Mouse (Mus musculus): ENCODE results near the gene Cct6b. TPM values are rescaled to one million over a fixed set of nuclear protein-coding genes. Genes with fewer than 3 reads are reported as not detected.

Cct6b gene
- total RNA-seq (2022), result under 1 TPM in 3 of 4 experiments, not detected in 1; 0.22 to 0.34 (median 0.32) TPM

DNA sequence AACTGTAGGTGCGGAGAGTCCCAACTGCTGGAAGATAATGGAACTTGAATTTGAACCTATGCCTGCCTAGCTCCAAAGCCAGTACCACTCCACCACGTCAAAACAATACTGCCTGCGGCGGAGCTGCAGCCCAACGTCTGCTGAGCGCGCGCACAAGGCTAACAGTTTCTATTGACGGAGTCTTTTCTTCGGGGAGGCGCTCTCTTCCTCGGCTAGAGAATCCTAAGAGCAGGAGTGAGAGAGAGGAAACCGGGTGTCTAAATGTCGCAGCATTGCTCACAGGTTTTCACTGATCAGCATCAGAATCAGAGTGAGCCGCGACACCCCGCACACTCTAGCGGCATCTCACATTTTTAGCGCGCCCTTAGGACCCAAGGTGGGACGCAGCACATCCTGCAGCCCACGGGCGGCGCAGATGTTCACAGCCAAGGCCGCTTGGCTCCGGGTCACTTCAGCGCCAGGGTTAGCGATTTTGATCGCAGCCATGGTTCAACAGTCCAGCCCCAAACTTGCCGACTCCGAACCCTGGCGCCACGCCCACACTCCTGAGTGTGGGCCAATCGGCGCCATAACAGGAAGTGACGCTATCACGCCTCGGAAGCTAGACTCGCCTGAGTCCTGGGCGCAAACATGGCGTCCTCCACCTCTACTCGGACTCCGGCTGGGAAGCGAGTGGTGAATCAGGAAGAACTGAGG, at the start of gene Cct6b, which contains the start of gene Zfp830:
TSS of gene Cct6b (minus strand) at position 580 of the 696 bp plus-strand sequence.
TSS of gene Zfp830 (plus strand) at position 604 of the 696 bp plus-strand sequence.
- DNase-seq (ENCODE audit: low spot score in 2 of 2), result peak; percentile 82 to 88

DNA sequence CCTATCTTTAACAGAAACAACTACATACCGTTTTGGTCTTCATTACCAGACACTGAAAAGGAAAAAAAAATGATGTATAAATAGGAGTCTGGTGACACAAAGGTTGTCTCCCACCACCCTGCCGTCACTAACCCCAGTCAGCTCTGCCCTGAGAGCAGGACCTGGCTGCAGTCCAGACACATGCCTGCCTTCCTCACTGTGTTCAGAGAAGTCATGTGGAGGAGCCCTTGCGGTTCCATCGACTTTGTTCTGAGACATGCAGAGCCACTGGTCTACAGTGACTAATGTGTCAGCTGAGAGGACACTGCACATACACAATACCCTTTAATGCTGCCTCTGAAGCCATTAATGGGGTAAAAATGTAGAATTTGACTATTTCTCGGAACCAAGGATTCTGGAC, 44.4 kb upstream of the Cct6b start:
- DNase-seq (ENCODE audit: low spot score in 2 of 2), result no peak

DNA sequence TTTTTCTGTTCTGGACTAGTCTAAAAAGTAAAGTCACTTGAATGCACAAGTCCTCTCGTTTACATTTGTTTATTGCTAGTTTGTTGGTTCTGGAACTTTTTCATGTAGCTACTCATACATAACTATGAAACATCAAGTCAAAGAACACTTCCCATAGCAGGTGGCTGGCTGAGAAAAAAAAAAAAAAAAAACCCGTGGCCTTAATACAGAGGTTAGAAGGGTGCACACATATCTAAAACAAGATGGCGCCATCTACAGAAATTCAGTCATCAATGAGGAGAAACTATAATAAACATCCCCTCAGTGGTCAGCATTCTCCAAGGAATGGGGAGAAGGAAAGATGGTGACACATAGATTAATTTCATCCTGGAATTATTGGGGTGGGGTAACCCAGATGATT, 43.2 kb upstream of the Cct6b start:
- no peak for DNase-seq (ENCODE audit: low spot score in 2 of 2)

DNA sequence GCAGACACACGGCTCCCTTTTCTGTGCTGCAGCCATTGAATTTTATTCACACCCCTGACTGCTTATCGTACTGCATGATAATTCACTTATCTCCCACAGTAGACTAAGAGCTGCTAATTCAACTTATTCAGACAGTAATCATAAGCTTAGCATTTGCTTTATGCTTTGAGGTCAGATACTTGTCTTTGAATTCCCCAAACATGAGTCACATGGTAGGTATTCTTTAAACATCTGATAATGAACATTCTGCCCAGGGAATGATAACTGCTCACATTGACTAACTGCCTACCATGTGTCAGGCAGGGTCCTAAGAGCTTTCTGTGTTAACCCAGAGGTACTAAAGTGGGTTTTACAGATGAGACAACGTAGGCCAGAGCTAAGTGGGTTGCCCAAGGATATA, 42.5 kb upstream of the Cct6b start:
- DNase-seq (ENCODE audit: low spot score in 2 of 2), result no peak

DNA sequence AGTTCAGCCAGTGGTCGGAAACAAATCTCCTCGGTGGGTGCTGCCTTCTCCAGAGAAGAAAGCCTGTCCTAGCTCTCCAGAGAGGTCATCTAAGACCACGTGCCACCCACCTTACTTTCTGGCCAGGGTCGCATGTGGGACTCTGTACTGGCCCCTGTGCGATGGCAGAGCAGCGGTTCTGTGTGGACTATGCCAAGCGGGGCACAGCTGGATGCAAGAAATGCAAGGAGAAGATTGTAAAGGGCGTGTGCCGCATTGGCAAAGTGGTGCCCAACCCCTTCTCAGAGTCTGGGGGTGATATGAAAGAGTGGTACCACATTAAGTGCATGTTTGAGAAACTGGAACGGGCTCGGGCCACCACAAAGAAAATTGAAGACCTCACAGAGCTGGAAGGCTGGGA, 19.3 kb upstream of the Cct6b start:
- no peak for DNase-seq (ENCODE audit: low spot score in 2 of 2)

DNA sequence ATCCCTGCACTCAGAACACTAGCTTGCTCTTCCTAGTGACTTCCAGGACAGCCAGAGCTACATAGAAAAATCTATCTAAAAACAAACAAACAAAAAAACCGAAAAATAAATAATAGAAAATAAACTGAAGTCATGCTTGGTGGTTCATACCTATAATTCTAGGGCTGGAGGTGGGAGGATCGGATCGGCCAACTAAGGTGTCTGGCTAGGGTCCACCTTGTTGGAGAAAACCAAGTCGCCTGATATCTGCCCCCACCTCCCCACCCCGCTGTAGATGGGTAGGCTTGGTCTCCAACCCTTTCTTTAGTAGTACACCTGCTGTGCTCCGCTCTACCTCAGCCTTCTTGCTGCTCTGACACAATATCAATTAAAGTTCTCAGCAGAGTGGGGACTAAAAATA, 18.1 kb upstream of the Cct6b start:
- DNase-seq (ENCODE audit: low spot score in 2 of 2), result no peak

DNA sequence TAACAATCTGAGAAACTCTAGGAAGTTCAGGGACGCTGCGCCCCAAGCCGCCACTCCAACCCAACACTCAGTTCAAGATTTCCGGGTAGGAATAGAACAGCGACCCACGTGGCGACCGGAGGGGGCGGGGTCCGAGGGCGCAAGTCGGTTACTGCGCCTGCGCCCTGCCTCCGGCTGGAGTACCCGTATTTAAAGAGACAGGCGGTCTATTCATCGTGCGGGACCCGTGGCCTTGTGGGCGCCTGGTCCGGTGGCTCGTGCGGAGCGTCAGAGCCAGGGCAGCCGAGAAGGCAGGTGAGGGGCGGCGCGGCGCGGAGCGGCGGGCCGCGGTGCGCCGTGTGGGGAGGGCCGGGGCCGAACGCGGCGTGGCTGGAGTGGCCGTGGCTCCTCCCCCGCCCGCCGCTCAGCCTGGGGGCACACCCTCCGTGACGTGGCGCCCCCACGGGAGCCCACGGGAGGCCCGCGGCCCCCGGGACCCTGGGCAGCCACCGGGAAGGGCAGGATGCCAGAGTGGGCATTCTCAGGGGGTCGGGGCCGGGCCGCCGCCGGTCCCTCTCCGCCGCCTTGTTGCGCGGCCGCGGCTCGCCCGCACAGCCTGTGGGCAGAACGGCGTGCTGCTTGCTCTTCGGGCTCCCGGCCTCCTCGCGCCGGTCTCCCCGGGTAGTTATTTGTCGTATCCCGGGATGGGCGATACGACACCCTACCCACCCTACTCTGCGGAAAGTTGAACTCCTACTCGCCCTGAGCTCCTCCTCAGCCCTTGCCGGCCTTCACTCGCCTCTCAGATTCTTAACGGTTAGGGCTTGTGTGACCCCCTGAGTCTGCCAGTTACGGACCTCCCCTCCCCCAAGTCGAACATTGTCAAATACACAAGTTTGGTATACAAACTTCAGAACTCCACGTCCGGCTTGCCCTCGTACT, 17.1 kb upstream of the Cct6b start, which contains the start of gene Lig3:
TSS of gene Lig3 (plus strand) at position 126 of the 921 bp plus-strand sequence.
- DNase-seq (ENCODE audit: low spot score in 2 of 2), result peak; percentile 89 to 91

DNA sequence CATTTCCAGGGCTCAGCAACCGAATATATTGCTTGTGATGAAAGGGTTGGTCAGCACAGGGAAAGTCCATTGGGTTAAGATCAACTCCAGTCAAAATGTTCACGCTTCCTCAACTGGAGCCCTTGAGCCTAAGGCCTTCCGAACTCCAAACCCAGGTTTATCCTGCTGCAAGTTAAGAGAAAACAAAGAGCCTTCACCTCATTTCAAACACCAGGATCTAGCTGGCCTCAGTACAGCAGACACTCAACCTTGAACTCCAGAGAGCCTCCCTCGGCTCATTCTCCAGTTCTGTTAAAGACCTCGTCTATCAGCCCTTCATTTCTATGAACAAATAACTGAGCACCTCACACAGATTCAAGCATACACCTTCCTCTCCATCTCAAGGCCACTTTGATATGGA, 16.0 kb upstream of the Cct6b start:
- no peak for DNase-seq (ENCODE audit: low spot score in 2 of 2)

DNA sequence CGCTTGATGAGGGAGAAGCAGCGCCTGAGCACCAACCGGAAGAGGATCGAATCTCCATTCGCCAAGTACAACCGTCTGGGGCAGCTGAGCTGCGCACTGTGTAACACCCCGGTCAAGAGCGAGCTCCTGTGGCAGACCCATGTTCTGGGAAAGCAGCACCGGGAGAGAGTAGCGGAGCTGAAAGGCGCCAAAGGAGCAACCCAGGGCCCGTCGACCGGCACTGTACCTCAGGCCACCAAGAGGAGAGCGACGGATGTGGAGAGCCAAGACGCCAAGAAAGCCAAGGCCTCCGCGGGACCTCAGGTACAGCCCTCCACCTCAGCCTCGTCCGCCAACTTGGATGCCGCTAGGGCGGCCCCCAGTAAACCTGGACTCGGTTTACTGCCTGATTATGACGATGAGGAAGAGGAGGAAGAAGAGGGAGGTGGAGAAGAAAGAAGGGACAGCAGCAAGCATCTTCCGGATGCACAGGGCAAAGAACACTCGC, 360 bp upstream of the Cct6b start:
- DNase-seq (ENCODE audit: low spot score in 2 of 2), result no peak

DNA sequence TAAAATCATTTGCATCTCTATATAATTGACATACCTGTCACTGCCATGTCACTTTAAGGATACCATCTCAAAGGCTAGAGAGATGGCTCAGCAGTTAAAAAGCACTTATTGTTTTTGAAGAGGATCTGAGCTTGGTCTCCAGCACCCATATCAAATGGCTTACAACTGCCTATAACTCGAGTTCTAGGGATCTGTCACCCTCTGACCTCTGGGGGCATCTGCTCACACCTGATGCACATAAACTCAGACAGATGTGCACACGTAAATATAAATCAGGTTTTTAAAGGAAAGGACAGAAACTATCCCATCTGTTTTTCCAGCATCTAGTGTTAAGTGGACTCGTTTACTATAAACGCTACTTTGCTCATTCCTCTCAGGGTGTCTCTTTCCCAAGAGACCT, 860 bp downstream of the Cct6b start:
- DNase-seq (ENCODE audit: low spot score in 2 of 2), result no peak

DNA sequence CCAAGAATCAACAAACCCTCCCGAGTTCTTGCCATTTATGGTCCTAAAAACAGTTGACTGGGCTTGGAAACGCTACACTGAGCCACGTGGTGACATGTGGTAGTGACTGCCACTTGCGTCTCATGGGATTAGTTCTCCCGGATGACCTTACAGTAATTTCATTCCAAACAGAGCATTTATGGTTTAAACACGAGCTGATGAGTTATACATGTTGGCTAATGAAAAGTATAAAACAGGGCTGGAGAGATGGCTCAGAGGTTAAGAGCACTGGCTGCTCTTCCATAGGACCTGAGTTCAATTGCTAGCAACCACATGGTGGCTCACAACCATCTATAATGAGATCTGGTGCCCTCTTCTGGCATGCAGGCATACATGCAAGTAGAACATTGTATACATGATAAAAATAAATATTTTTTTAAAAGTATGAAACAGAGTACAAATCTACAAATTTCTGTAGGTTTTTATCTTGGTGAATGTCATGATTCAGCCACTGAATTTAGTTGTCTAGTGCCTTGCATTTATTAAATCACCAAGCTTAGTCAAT, 1.8 kb downstream of the Cct6b start:
- no peak for DNase-seq (ENCODE audit: low spot score in 2 of 2)

DNA sequence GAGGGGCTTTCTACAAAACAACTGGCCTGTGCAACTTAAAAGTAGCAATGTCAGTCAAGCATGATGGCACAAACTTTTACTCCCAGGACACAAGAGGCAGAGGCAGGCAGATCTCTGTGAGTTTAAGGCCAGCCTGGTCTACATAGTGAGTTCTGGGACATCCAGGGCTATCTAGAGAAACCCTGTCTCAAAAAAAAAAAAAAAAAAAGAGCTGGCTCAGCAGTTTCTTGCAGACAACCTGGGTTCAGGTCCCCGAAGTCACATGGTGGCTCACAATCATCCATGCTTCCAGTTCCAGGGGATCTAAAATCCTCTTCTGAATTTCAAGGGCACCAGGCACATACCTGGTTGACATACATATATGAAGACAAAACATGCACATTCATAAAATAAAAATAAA, 8.2 kb downstream of the Cct6b start:
- no peak for DNase-seq (ENCODE audit: low spot score in 2 of 2)

DNA sequence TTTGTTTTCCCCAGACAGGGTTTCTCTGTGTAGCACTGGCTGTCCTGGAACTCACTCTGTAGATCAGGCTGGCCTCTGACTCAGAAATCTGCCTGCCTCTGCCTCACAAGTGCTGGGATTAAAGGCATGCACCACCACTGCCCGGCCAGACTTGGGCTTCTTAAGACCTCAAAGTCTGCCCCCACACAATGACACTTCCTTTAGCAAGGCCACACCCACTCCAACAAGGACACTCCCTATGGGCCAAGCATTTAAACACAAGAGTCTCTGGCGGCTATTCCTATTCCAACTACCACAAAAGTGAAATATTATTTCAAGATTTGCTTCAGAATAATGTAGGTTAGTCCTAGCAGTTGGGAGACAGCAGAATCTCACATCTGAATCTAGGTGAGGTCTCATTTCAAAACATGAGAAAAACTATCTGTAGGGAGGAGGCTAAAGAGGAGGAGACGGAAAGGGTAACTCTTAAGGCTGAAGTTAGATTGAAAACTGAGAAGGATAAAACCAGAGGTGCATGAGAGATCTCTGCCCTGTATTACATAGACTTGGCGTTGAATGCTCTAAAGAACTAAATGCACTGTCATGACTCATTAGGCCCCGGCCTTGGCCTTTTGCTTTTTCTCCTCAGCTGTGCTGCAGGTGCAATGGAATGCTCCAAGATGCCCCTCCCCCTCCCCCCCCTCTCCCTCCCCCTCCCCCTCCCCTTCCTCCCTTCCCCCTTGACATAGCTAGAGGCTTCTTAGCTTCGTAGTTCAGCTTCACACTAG, 11.6 kb downstream of the Cct6b start:
- no peak for DNase-seq (ENCODE audit: low spot score in 2 of 2)

DNA sequence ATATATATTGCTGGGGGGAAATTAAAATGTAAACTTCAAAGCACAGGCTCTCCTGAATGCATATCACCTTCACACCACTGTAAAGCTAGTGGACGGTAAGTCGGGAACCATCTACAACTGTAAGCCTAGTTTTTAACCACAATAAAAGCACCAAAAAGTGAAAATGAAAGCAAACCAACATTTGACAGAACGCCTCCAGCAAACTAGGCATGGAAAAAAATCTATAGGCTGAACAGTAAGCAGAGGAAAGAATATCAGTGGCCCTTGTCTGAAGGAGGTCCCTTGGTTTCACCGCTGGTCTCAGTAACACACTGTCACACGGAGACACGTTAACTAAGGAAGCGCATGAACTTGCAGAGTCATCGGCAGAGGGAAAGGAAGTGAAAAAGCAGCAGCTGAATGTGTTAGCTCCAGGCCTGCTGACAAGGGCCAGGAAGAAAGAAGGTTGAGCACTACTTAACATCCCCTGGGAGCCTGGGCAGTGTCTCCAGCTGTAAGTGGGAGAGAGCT, 17.2 kb downstream of the Cct6b start:
- DNase-seq (ENCODE audit: low spot score in 2 of 2), result peak in 1 of 2 experiments; percentile 3

DNA sequence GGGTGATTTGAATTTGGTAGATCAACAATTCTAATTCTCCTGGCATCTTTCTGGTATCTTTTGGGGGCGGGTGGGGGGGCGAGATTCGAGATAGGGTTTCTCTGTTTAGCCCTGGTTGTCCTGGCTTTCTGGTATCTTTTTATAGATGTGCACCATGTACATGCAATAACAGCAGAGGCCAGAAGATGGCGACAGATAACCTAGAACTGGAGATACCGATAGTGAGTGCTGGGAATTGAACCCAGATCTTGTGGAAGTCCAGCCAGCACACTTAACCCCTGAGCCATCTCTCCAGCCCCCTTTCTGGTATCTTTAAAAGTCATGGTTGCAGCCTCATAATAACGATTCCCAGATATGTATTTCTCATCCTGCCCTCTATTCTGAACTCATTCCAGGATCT, 18.0 kb downstream of the Cct6b start:
- DNase-seq (ENCODE audit: low spot score in 2 of 2), result peak in 1 of 2 experiments; percentile 7

DNA sequence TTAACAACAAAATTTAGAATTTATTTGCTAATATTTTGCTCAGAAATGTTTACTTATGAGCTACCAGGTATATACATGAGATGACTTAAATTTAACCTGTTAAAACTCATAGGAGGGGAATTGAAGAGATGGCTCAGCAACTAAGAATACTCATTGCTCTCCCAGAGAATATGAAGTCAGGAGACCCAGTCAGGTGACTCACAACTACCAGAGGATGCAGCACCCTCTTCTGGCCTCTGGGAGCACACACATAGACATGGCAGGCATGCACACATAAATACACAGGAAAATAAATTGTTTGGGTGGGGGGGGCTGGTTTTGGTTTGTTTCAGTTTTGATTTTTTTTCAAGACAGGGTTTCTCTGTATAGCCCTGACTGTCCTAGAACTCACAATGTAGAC, 25.1 kb downstream of the Cct6b start:
- DNase-seq (ENCODE audit: low spot score in 2 of 2), result no peak

DNA sequence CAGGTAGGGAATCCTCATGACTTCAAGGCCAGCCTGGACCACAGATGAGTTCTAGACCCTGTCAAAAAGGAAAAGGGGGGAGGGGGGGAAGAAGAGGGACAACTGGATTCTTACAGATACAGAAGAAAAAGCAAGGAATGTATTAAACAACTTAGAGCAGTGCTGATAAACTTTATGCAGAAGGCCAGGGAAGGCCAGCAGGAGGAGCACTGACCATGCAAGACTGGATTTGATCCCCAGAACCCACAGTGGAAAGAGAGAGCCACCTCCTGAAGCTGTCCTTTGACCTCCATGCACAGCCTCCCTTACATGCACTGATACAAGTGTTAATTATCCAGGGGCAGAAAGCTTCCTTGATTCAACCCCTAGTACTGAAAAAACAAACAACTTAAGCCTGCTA, 29.9 kb downstream of the Cct6b start:
- no peak for DNase-seq (ENCODE audit: low spot score in 2 of 2)

DNA sequence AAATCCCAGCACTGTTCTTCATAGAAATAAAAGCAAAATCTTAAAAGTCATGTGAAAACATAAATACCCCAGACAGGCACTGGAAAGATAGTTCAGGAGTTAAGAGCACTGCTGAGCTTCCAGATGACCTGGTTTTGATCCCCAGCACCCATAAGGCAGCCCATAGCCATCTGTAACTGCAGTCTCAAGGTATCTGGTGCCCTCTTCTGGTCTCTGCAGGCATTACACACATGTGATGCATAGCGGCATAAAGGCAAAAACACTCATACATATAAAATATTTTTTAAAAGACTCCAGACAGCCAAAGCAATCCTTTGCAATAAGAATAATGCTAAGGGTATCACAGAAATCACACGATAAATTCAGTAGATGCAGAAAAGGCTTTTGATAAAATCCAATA, 37.3 kb downstream of the Cct6b start:
- DNase-seq (ENCODE audit: low spot score in 2 of 2), result no peak

DNA sequence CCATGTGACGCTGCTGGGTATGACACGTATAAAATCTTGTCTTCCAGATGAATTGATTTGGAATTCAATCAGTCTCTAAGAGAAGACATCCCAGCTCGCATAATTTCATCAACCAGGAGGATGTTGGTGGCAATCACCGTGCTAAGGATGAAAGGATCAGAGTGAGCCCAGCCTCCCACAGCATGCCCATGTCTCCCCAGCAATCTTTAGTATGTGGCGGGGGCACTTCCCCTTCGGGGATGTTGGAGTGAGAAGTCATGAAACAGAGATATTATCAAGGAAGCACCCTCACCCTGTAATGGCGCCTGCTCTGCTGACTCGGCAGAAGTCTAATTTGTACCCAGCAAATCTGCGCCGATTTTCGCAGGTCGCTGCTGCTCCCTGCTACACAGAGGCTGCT, 44.8 kb downstream of the Cct6b start:
- DNase-seq (ENCODE audit: low spot score in 2 of 2), result no peak

DNA sequence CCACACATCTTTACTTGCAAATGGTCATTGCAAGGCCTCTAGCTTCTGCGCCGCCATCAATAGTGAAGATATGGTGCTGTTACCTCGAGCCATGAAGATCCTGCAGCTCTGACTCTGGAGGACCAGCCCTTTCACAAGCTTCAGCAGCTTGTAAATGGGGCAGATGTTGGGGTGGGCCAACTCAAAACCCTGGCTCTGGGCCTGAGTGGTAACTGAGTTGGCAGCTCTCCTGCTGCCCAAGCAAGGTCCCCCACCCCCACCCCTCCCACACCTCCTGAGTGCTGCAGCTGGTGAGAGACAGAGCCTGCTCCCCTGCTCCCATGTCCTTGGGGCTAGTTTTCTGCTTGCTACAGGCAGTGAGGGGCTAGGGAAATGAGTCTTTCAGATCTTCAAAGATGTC, 51.4 kb downstream of the Cct6b start:
- no peak for DNase-seq (ENCODE audit: low spot score in 2 of 2)

DNA sequence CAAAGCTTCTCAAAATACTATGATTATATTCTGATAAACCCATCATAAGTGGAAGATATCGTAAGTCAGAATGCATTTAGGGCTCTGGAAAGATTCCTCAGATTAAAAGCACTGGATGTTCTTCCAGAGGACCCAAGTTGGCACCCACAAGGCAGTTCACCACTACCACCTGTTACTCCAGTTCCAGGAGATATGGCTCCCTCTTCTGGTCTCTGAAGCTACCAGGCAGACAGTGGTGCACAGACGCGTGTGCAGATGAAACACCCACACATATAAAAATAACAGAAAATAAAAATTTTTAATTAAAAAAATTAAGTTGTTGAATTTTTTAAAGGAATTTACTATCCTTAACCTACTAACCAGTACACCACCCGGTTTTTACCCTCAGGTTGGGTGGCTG, 55.2 kb downstream of the Cct6b start:
- DNase-seq (ENCODE audit: low spot score in 2 of 2), result no peak

Data from gastrocnemius, adult 8-10 months (tissue).